Mouse (Mus musculus) central nervous system, embryonic 11.5 days (tissue): ENCODE data around the gene Chmp1a. TPM values are rescaled to one million over a fixed set of nuclear protein-coding genes. Genes with fewer than 3 reads are reported as not detected.

ENCODE experiments used
- polyA plus RNA-seq: library from polyadenylated mRNA; depleted of rRNA; stranded (reverse); fragments of >200 nt; gene quantifications from 2 replicates; pipeline ENCODE4 v1.2.3, GENCODE M21; 2012; rRNA removed

The Chmp1a gene
- 81.7 and 91.7 TPM in 2 replicates for polyA plus RNA-seq

DNA sequence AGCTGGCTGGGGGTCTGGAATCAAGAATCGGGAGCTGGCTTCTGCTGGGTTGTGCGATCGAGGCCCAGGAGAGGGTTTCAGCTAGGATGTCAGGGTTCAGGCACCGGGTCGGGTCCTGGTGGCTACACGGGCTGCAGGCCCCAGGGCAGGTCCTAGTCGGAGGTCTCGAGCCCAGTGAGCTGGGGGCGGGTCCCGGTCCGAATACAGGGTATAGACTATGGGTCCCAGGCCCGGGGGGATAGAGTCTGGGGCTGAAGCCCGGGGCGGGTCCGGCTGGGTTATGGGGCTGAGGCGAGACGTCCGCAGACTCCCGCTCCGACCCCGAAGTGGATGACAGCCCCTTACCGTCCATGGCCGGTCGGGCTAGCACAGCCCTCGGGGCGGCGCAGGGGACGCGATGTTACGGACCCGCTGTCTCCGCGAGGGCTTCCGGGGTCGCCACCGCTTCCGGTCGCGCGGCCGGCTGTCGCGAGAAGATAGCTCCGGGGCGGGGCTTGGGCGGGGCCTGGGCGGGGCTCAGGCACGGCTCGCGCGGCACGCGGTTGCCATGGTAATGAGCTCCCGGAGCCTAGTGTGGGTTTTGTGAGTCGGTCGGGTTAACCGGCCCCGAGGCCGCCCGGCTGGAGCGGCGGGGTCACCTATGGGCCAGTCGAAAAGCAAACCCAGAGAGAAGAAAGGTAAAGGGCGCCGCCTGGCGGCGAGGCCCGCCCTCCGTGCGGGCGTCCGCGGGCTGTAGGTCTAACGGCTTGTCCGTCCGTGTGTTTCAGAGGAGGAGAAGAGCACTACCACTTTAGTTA is at the start of gene Chmp1a, which contains the start of gene Spata33:
Chmp1a (minus strand) TSS at position 443 of the 797 bp plus-strand sequence.
Spata33 (plus strand) TSS at position 512 of the 797 bp plus-strand sequence.

DNA sequence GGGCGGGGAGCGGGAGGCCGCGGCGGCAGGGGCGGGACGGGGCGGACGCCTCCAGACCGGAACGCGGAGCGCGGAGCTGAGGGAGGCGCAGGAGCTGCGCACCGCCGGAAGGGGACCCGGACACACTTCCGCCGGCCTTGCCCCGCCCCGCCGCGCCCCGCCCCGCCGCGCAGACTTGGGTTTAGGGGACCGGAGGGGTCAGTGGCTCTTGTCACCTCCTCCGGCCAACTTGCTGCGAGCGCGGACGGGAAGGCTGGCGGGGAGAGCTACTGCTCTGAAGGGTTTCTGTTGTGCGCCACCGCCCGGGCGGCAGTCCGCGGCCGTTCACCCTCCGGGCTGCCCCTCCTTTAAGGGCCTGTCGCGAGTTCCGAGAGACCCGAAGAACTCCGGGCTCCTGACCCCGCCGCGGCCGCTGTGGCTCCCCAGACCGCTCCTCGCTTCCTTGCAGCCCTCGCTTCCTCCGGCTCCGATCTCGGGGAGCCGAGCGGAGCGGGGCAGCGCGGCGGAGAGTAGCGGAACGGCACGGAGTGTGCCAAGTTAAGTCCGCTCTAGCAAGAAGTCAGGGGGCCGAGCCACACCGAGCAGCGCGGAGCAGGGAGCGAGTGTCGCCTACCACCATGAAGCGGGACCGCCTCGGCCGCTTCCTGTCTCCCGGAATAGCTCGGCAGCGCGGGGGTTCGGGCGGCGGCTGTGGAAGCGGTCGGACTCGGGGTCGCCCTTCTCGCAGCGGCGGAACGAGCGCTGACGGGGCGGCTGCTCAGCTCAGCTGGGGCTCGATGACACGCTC is 41.7 kb upstream of the Chmp1a start, which contains the start of the genes Zfp276 and Vps9d1:
Zfp276 (plus strand) TSS at position 97 of the 787 bp plus-strand sequence.
Vps9d1 (minus strand) TSS at position 250 of the 787 bp plus-strand sequence.

DNA sequence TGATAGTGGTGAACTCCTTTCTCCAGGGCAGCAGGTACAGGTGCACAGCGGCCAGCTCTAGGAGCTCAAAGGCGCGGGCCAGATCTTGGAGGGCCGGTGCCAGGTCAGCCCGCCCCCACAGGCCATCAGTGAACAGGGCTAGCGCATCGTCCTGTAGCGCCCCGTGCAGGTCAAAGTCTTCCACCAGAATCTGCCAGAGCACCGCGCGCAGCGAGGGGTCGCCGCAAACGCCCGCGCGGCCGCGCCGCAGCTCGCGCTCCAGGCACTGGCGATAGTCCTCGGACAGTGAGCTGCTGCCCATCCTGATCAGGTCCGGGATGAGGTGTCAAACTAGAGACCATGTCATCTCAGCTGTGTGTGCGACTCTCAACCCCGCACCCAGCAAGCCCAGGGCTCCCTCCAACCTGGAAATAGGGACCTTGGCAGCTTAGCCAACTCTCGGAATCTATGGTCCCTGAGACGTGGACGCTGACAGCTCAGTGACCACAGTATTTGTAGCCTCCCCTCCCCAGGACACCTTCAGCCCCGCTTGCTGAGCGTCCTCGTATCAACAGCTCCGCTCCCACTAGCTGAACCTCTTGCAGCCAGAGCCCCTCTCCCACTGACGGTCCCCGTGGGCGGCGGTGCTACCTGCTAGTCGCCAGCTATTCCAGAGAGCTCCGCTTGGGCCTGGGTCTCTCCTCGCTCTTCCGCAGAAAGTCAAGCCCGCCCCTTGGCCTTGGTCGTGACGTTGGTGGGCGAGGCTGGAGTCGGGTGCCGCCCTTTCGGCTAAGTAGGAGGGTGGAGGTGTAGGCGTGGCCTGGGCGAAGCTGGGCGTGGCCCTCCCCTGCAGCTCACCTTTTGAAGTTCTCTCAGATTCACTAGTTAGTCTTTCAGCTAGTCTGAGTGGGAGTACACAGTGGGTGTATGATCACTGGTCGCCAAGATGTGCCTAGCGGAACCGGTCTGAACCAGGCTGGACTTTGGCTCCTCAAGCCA is 23.2 kb upstream of the Chmp1a start, which contains the start of gene Spata2l:
Spata2l (minus strand) TSS at position 714 of the 978 bp plus-strand sequence.

DNA sequence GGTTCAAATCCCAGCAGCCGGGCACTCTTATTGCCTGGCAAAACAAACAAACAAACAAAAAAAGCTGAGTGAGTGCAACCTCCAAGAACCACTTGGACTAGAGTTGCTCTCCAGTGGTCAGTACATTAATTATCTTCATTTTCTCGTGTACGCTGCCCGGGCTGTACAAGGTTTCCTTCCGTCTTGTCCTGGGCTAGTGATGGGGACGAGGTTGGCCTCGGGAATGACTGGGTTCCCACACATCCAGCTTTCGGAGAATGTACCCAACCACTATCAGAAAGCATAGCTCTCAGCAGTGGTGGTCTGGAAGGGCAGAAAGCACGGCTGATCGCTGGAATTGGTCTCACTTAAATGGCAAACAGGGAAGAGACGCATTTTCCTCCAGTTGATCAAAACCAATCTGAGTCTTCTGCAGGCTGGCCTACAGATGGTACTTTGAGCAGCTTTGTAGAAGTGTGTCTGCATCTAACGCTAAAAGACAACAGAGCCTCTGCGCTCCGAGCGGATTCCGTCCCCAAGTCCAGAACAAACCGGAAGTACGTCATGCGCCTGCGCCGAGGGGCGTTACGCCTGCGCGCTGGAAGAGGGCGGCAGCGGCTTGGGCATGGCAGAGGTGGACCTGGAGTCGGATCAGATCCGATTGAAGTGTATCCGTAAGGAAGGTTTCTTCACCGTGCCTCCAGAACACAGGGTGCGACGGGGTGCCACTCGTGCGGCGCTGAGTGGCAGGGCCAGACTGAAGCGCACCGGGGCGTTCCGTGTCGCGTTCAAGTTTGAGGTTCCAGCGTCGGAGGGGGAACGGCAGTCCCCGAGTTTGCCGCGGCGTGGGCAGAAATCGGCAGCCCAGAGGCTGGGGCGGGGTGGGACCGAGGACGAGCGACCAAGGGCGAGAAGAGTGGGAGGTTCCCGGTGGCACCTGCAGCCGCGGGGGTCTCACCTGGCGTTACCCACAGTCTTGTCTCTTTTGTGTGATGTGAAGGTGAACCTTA is 12.0 kb upstream of the Chmp1a start, which contains the start of gene Cdk10:
Cdk10 (plus strand) TSS at position 565 of the 989 bp plus-strand sequence.

DNA sequence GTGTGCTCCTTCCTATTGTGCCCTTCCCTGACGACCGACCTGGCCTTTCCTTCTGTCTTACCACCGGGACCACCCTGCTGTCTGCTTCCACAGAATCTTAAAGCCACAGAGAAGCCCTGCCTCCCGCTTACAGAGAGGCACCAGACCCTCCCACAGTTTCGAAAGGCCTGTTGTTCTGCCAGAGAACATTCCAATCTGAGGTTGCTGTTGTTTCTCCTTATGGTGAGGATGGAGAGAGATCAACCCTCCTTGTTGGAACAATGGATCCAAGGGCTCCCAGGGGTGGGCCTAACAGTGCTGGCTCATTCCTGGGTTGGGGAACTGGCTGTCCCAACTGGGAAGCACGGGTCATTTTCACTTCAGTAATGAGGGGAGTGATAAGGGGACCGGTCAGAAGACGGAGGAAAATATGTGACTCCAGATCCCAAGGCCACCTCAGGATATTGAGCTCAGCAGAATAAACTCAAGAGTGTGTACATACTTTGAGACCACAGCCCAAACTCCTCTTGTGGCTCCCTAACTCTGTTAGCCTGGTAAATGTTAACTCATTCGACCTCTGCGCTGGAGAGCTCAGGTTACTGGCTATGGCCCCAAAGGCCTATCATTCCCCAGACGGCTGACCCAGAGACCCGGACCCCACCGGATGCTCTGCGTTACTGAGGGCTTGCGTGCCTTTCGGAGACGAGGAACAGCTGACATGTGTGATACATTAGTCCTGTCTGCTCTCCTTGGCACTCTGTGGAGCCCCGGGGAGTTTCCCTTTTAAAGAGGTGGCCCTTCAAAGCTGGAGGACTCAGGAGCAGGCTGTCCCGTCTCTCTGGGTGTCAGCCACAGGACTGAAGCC is 26.8 kb downstream of the Chmp1a start, which contains the start of gene Dpep1:
Dpep1 (plus strand) TSS at position 677 of the 844 bp plus-strand sequence.

DNA sequence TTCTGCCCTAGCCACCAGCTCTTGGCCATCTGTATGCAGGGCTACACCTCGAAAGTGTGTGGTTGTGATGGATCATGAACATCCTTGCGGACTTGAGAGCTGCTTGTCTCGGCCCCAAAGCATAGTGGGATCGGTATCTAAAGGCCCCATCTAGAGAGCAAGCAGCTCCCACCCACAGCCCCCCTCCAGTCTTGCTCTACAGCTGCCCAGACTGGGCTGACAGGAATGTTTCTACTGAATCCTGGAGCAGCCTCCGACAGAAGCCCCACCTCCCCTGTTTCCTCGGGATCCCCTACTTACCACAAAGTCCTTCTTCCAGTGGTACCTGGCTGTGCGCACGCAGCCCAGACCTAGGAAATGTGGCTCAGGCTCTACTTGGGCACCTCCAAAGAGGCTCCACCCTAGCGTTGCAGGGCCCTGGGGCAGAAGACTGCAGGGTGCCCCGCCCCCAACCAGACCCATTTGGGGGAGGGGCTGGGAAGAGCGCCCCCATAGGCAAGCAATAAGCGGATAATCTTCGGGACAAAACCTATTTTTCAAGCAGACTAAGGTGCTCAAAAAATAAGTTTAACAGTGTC is 54.6 kb downstream of the Chmp1a start, which contains the start of gene Sult5a1:
Sult5a1 (minus strand) TSS at position 428 of the 578 bp plus-strand sequence.

Other genes starting within 250 kb of the Chmp1a start
- 70.6 and 79.6 TPM in 2 replicates for gene Ankrd11, start 170.5 kb downstream of the Chmp1a start, polyA plus RNA-seq
- 101 and 102 TPM in 2 replicates for gene Spg7, start 149.8 kb downstream of the Chmp1a start, polyA plus RNA-seq
- 1,994 and 2,434 TPM in 2 replicates for gene Rpl13, start 110.4 kb downstream of the Chmp1a start, polyA plus RNA-seq
- gene Cpne7, start 95.4 kb downstream of the Chmp1a start, polyA plus RNA-seq: 1.3 and 1.6 TPM in 2 replicates
- 4.5 and 9.5 TPM in 2 replicates for gene Sult5a1, start 54.4 kb downstream of the Chmp1a start, polyA plus RNA-seq
- 1.1 and 2.0 TPM in 2 replicates for gene Dpep1, start 26.5 kb downstream of the Chmp1a start, polyA plus RNA-seq
- gene Spata33, start 69 bp upstream of the Chmp1a start, polyA plus RNA-seq: 6.1 and 8.3 TPM in 2 replicates
- gene Cdk10, start 12.1 kb upstream of the Chmp1a start, polyA plus RNA-seq: 92.9 and 95.0 TPM in 2 replicates
- gene Spata2l, start 23.5 kb upstream of the Chmp1a start, polyA plus RNA-seq: 1.3 and 2.5 TPM in 2 replicates
- gene Zfp276, start 41.4 kb upstream of the Chmp1a start, polyA plus RNA-seq: 30.9 and 36.9 TPM in 2 replicates
- gene Vps9d1, start 41.6 kb upstream of the Chmp1a start, polyA plus RNA-seq: 62.1 and 62.6 TPM in 2 replicates
- gene Fanca, start 105.8 kb upstream of the Chmp1a start, polyA plus RNA-seq: 66.6 and 68.8 TPM in 2 replicates
- 12.7 and 30.7 TPM in 2 replicates for gene Spire2, start 120.0 kb upstream of the Chmp1a start, polyA plus RNA-seq
- 143 and 176 TPM in 2 replicates for gene Tcf25, start 161.0 kb upstream of the Chmp1a start, polyA plus RNA-seq
- gene Mc1r, start 194.3 kb upstream of the Chmp1a start, polyA plus RNA-seq: 0.04 and 0.05 TPM in 2 replicates
- gene Tubb3, start 198.7 kb upstream of the Chmp1a start, polyA plus RNA-seq: 858 and 1,002 TPM in 2 replicates
- 29.3 and 33.4 TPM in 2 replicates for gene Def8, start 210.8 kb upstream of the Chmp1a start, polyA plus RNA-seq